Mouse (Mus musculus): ENCODE data around the gene Gm21970.

DNA sequence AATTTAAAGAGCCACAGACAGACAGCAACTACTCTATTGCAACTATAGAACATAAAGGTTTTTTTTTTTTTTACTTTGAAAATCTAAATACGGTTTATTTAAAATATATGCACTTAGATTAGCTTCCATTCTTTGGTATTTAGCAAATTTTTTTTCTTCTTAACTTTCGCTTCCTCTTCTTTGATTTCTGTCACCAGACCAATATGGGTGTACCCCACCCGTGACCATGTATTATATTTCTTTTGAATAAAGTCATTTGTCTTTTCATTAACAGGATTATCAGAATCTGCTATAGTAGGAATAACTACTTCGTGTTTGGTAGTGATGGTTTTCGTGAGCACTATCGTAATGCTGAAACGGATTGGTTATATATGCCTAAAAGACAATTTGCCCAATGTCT is 7.4 kb downstream of the Gm21970 start:
- TF ChIP-seq EP300 (IDR thresholded peaks at IDR 0.05; ENCODE audit: low read depth): no peak
- TF ChIP-seq CTCF (IDR thresholded peaks at IDR 0.05; ENCODE audit: low read depth): no peak

Measured in liver, embryonic 14.5 days (tissue).